Mouse (Mus musculus): ENCODE data around the gene Sap25. TPM values are rescaled to one million over a fixed set of nuclear protein-coding genes. Genes with fewer than 3 reads are reported as not detected.
A peak's percentile ranks its signal among the peaks of the same experiment; 100 is the strongest.
"Not testable (repeated sequence)": the region's sequence is repeated elsewhere in the genome, so short reads cannot be mapped to it uniquely, and the experiment has no call there.

Gene Sap25
- polyA plus RNA-seq, 1 experiment from 2014 or later: 5.5 TPM

DNA sequence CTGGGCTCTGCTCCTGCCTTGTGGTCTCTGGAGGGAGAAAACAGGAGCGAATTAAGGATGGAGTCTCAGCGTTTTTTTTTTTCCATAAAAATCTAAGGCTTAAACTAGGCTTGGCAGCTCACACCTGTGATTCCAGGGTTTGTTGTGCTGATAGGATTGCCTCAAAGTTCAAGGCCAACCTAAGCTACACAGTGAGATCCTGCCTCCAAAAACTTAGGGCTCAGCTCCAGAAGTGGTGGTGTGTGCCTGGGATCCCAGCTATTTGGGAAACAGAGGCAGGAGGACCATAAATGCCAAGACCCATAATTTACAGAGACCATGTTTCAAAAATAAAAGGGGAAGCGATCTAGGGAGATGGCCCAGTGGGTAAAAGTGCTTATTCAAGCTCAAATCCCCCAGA, 31.8 kb upstream of the Sap25 start:
- 65% methylated on average over 3 of the region's 3 CpGs for WGBS
- Histone ChIP-seq H3K36me3 (0 out of 2 replicates have a peak, but pooled peaks cover 8% of the 10 kb centered on the region), H3K9ac (no peak overlapping the region), H3K27ac (no peak overlapping the region), H3K9me3 (no peaks in the 10 kb centered on the region), H3K4me2 (replicated peaks) (peak overlapping the region; percentile 59), H3K4me3 (replicated peaks) (no peak overlapping the region), H3K4me1 (replicated peaks) (peaks cover 54% of the 10 kb centered on the region), H3K27me3 (replicated peaks) (no peaks in the 10 kb centered on the region)
- no peak for ATAC-seq

DNA sequence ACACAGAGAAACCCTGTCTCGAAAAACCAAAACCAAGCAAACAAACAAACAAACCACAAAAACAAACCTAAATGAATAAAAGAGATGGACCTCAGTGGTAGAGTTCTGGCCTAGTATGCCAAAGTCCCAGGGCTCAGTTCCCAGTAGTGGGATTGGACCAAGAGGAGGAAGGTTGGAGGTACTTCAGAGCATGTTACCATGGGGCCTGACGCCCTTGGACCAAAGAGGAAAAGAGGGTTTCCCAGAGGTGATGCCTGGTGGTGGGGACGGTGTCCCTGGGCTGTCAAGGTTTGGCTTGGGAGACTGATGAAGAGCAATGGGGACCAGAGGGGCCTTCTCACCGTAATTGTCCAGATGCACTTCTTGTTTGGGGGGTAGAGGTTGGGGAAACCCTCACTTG, 31.1 kb upstream of the Sap25 start:
- WGBS: 57% methylated on average over 4 of the region's 4 CpGs
- Histone ChIP-seq H3K9ac (peak overlapping the region; percentile 28), H3K4me2 (replicated peaks) (peak overlapping the region; percentile 59), H3K4me3 (replicated peaks) (peak overlapping the region; percentile 37), H3K27ac (peak overlapping the region; percentile 28; the same call in 1 of the 2 replicates), H3K36me3 (0 out of 2 replicates have a peak, but pooled peaks cover 8% of the 10 kb centered on the region), H3K27me3 (replicated peaks) (no peaks in the 10 kb centered on the region), H3K4me1 (replicated peaks) (peaks cover 54% of the 10 kb centered on the region), H3K9me3 (no peaks in the 10 kb centered on the region)
- ATAC-seq: no peak

DNA sequence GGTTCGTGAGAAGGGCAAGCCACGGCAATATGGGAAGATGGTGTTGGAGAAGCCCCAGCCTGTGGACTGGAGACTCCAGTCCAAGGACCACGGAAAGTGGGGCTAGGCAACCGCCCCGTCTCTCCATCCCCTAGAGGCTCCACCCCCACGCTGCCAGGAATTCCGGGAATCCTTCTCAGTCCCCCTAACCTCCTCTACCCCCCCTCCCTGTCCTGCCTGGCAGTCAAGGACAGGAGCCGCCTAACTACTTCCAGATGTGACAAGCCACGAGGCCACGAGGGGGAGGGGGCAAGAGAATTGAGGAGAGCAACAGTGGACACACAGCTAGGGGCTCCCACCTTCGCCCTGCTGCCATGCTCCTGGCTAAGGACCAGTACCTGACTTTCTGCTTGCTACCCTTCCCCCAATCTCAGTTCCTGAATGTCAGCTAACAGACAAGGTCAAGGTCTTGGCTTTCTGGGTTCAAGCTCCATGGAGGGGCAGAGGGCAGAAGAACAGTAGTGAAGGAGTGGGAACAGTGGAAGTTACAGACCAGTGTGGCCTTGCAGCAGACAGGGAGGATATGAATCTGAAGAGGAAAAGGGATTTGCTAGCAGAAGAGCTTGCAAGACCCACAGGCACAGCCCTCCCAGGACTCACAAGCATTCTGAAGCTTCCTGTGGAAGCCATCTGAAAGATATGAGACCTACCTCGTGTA, 30.4 kb upstream of the Sap25 start:
- H3K27ac ChIP-seq: peak overlapping the region; percentile 90
- H3K27me3 ChIP-seq (replicated peaks): no peaks in the 10 kb centered on the region
- peak overlapping the region; percentile 28 for H3K9ac ChIP-seq
- peak overlapping the region; percentile 37 for H3K4me3 ChIP-seq (replicated peaks)
- peaks cover 54% of the 10 kb centered on the region for H3K4me1 ChIP-seq (replicated peaks)
- H3K36me3 ChIP-seq: 0 out of 2 replicates have a peak, but pooled peaks cover 8% of the 10 kb centered on the region
- ATAC-seq: peak; percentile 44
- H3K9me3 ChIP-seq: no peaks in the 10 kb centered on the region
- peak overlapping the region; percentile 59 for H3K4me2 ChIP-seq (replicated peaks)
- 11% methylated on average over 12 of the region's 12 CpGs for WGBS

DNA sequence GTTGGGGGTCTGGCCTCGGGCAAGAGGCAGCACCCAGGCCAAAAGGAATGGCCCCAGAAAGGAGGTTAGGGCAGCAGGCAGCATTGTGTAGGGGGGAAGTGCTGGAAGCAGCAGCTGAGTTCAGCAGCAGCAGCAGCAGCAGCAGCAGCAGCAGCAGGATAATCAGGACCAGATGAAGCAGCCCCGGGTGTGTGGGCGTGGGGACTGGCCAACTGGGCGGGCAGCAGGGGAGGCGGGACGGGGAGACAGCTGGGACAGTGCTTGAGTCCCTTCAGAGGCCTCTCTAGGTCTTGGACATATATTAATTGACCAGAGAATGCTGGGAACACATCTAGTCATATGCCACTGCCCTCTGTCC, 29.9 kb upstream of the Sap25 start:
- 24% methylated on average over 6 of the region's 6 CpGs for WGBS
- H3K4me3 ChIP-seq (replicated peaks): peak overlapping the region; percentile 37
- no peaks in the 10 kb centered on the region for H3K9me3 ChIP-seq
- peaks cover 54% of the 10 kb centered on the region for H3K4me1 ChIP-seq (replicated peaks)
- H3K27me3 ChIP-seq (replicated peaks): no peaks in the 10 kb centered on the region
- H3K4me2 ChIP-seq (replicated peaks): peak overlapping the region; percentile 59
- H3K27ac ChIP-seq: peak overlapping the region; percentile 90
- H3K9ac ChIP-seq: peak overlapping the region; percentile 28
- peak; percentile 51; the same call in 1 of the 2 replicates for ATAC-seq
- 0 out of 2 replicates have a peak, but pooled peaks cover 2% of the 10 kb centered on the region for H3K36me3 ChIP-seq

DNA sequence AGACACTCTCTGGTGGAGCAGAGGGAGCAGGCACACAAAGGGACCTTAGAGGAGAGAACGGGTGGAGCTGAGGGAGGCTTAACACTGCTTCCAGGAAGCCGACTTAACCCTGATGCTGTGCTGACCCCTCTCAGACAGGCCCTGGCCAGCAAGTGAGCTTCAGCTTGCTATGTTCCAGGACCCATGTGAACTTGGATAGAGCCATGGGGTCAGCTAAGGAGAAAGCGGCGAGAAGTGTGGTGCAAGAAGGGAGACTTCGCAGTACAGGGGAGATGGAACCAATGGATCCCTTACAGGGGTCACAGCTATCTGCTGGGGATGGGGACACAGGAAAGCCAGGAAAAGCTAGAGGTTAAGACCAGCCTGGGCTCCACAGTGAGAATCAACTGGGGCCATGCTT, 28.1 kb upstream of the Sap25 start:
- no peaks in the 10 kb centered on the region for H3K36me3 ChIP-seq
- peaks cover 50% of the 10 kb centered on the region for H3K4me1 ChIP-seq (replicated peaks)
- H3K27ac ChIP-seq: peak overlapping the region; percentile 76; the same call in 1 of the 2 replicates
- no peaks in the 10 kb centered on the region for H3K9me3 ChIP-seq
- H3K27me3 ChIP-seq (replicated peaks): no peaks in the 10 kb centered on the region
- H3K4me2 ChIP-seq (replicated peaks): no peak overlapping the region; the same call in 1 of the 2 replicates
- H3K9ac ChIP-seq: no peak overlapping the region
- peak; percentile 1; the same call in 1 of the 2 replicates for ATAC-seq
- WGBS: 64% methylated on average over 5 of the region's 5 CpGs
- H3K4me3 ChIP-seq (replicated peaks): no peak overlapping the region

DNA sequence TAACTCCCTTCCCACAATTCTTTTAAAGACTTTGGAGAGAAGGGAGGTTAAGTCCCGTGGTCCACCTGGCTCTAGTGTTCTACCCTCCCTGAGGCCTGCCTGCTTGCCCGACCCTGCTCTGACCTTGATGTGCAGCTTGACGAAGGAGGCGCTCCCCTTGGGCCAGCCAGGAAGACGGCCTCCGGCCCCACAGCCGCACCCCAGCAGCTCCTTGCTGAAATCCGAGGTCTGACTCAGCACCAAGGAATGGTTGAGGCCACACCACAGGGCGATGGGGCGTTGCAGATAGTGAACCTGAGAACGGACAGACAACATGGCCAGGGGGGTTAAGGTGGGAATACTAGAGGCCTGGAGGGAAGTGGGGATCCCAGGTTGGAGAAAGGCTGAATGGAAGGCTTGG, 27.6 kb upstream of the Sap25 start, which contains the start of gene Pcolce:
Gene Pcolce, minus strand, starts transcription at position 235 of the 400 bp plus-strand sequence.
- Histone ChIP-seq H3K36me3 (no peaks in the 10 kb centered on the region), H3K27me3 (replicated peaks) (no peaks in the 10 kb centered on the region), H3K27ac (peak within 1 kb of the TSS; percentile 76), H3K9ac (no peak within 1 kb of the TSS), H3K9me3 (no peaks in the 10 kb centered on the region), H3K4me2 (replicated peaks) (no peak within 1 kb of the TSS; the same call in 1 of the 2 replicates), H3K4me1 (replicated peaks) (peaks cover 45% of the 10 kb centered on the region), H3K4me3 (replicated peaks) (no peak within 1 kb of the TSS)
- WGBS: 29% methylated on average over 11 of the region's 11 CpGs
- peak; percentile 77 for ATAC-seq

DNA sequence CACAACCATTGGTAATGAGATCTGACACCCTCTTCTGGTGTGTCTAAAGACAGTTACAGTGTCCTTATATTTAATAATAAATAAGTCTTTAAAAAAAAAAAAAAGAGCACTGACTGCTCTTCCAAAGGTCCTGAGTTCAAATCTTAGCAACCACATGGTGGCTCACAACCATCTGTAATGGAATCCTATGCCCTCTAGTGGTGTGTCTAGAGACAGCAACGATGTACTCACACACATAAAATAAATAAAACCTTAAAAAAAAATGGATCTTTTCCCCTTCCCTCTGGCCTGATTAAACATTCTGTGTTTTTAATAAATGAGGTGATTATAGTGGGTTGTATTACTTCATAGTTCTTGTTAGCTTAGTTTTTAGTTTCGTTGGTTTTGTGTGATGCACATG, 26.2 kb upstream of the Sap25 start:
- H3K27me3 ChIP-seq (replicated peaks): not testable (repeated sequence)

DNA sequence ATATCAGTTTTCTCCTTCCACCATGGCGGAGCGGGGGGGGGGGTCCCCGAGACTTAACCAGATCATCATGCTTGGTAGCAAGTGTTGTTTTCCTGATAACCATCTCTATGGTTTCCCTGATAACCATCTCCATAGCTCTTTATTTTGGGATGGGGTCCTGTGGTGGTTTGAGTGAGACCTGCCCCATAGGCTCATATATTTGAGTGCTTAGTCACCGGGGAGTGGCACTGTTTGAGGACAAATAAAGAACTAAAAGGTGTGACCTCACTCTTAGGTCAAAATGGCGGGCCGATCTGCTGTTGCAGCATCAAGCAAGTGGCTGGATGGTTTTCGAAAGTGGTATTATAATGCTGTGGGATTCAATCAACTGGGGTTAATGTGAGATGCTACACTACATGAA, 25.8 kb upstream of the Sap25 start:
- Histone ChIP-seq H3K4me2 (replicated peaks) (no peak overlapping the region), H3K36me3 (no peaks in the 10 kb centered on the region), H3K4me3 (replicated peaks) (no peak overlapping the region), H3K4me1 (replicated peaks) (peaks cover 28% of the 10 kb centered on the region), H3K9me3 (no peaks in the 10 kb centered on the region), H3K27me3 (replicated peaks) (no peaks in the 10 kb centered on the region), H3K27ac (no peak overlapping the region), H3K9ac (no peak overlapping the region)
- ATAC-seq: no peak
- 79% methylated on average over 7 of the region's 7 CpGs for WGBS

More for the DNA sequence above, 26.2 kb upstream of the Sap25 start:
- H3K4me2 ChIP-seq (replicated peaks); H3K9ac ChIP-seq; H3K4me3 ChIP-seq (replicated peaks); H3K27ac ChIP-seq; ATAC-seq; H3K9me3 ChIP-seq; H3K36me3 ChIP-seq: not testable (repeated sequence)
- 92% methylated on average over 2 of the region's 2 CpGs for WGBS
- H3K4me1 ChIP-seq (replicated peaks): peaks cover 32% of the 10 kb centered on the region

DNA sequence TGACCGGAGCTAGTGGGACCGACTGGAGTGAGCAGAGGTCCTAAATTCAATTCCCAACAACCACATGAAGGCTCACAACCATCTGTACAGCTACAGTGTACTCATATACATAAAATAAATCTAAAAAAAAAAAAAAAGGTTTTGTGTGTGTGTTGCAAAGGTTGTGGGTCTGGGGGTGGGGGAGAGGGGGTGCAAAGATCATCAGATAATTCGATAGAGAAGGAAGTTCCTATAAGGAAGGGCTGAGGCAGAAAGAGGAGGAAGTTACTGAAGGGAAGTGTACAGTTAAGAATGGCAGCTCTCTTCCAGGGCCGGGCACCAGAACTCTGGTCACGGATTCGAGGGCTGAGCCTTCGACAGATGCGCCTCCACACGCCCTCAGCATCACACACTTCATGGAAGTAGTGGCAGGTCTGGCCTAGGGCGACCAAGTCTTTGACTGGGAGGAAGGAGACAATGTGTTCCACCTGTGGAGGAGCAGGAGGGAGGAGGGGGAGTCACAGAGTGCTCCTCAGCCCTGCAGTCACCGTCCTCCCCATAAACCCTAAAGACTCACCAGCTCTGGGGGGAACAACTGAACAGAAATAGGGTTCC, 17.1 kb upstream of the Sap25 start:
- Histone ChIP-seq H3K27ac (no peak overlapping the region), H3K4me1 (replicated peaks) (no peaks in the 10 kb centered on the region; the same call in none of the 2 replicates), H3K9me3 (no peaks in the 10 kb centered on the region), H3K27me3 (replicated peaks) (no peaks in the 10 kb centered on the region), H3K4me2 (replicated peaks) (no peak overlapping the region), H3K4me3 (replicated peaks) (no peak overlapping the region), H3K36me3 (no peaks in the 10 kb centered on the region), H3K9ac (no peak overlapping the region)
- no peak for ATAC-seq
- 80% methylated on average over 11 of the region's 11 CpGs for WGBS

DNA sequence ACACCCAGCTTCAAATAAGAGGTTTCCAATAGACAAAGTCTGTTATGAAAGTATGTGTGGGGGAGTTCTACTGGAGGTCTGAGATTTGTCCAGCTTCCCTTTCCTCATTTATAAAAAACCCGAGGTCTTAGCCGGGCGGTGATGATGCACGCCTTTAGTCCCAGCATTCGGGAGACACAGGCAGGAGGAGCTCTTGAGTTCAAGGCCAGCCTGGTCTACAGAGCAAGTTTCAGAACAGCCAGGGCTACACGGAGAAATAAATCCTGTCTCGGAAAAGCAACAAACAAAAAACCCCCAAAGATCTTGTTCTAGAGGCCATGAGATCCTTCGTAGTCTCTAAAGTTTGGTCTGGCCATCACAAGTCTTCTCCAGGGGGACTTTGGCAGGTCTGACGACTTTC, 13.1 kb upstream of the Sap25 start:
- no peak for ATAC-seq
- peak overlapping the region; percentile 83 for H3K4me2 ChIP-seq (replicated peaks)
- no peaks in the 10 kb centered on the region for H3K36me3 ChIP-seq
- peak overlapping the region; percentile 92 for H3K27ac ChIP-seq
- H3K9ac ChIP-seq: peak overlapping the region; percentile 59
- H3K4me1 ChIP-seq (replicated peaks): peaks cover 31% of the 10 kb centered on the region
- 2% methylated on average over 9 of the region's 9 CpGs for WGBS
- no peaks in the 10 kb centered on the region for H3K9me3 ChIP-seq
- H3K4me3 ChIP-seq (replicated peaks): peak overlapping the region; percentile 91
- no peaks in the 10 kb centered on the region for H3K27me3 ChIP-seq (replicated peaks)

DNA sequence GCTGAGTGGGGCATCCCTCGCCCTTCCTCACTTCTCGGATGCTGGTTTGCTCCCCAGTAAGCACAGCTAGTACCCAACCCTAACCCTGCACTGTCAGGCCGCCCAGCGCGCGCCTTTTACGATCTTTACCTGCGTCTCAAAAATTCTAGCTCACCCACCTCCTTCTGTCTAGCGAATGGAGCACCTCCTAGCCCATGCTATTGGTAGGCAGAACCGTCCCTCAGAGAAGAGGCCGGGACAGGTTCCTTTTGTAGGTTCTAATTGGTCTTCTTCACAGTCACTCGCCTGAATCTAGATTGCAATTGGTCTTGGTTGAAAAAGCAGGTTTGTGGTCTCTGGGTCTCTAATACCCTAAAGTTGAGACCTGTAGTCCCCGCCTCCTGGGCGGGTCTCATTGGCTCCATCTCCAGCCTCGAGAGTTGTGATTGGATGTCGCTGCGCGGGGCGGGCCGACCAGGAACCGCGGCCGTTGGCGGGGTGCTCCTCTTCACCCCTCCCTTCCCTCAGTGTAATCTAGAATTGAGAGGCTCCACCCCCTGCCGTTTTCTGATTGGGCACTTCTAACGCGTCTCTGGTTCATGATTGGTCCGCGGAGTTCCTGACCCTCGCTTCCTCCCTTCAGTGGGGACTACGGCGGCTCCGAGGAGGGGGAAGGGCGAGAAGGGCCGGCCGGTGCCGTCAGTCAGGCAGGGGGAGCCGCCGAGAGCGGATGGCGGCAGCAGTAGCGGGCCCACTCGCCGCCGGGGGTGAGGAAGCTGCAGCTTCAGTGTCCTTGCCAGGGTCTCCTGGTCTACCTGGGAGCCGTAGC, 12.4 kb upstream of the Sap25 start, which contains the start of the genes Fbxo24, Lrch4 and Gm20605:
Gene Fbxo24, minus strand, starts transcription at position 505 of the 808 bp plus-strand sequence.
Gene Lrch4, plus strand, starts transcription at position 624 of the 808 bp plus-strand sequence.
Gene Gm20605, plus strand, starts transcription at position 678 of the 808 bp plus-strand sequence.
- Histone ChIP-seq H3K4me3 (replicated peaks) (peak within 1 kb of the TSS; percentile 91), H3K9ac (peak within 1 kb of the TSS; percentile 84), H3K9me3 (no peaks in the 10 kb centered on the region), H3K4me2 (replicated peaks) (peak within 1 kb of the TSS; percentile 85), H3K27me3 (replicated peaks) (no peaks in the 10 kb centered on the region), H3K36me3 (peaks cover 2% of the 10 kb centered on the region), H3K27ac (peak within 1 kb of the TSS; percentile 99), H3K4me1 (replicated peaks) (peaks cover 33% of the 10 kb centered on the region)
- WGBS: 0% methylated on average over 43 of the region's 46 CpGs
- peak; percentile 96 for ATAC-seq

DNA sequence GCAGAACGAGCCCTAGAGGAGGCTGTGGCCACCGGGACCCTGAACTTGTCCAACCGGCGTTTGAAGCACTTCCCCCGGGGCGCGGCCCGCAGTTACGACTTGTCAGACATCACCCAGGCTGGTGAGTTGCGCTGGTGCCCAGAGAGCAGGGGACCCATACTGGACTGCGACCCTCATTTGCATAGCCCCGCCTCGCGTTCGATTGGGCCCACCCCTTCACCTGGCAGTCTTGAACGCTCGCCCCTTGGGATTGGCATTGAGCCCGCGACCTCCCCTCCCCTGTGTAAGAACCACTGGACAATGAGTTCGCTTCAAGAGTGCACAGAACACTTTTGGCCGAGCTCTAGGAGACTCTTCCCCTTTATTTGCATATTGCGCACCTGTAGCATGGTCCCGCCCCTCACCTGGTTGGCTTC, 11.8 kb upstream of the Sap25 start:
- H3K4me2 ChIP-seq (replicated peaks): peak overlapping the region; percentile 85
- H3K27me3 ChIP-seq (replicated peaks): no peaks in the 10 kb centered on the region
- peak overlapping the region; percentile 99 for H3K27ac ChIP-seq
- peak; percentile 57 for ATAC-seq
- peak overlapping the region; percentile 91 for H3K4me3 ChIP-seq (replicated peaks)
- H3K36me3 ChIP-seq: peaks cover 7% of the 10 kb centered on the region
- peak overlapping the region; percentile 84 for H3K9ac ChIP-seq
- no peaks in the 10 kb centered on the region for H3K9me3 ChIP-seq
- WGBS: 0% methylated on average over 23 of the region's 23 CpGs
- H3K4me1 ChIP-seq (replicated peaks): peaks cover 38% of the 10 kb centered on the region
